Mouse (Mus musculus) ovary, adult 18-20 months (tissue): ENCODE measurements around the gene Usp9x.

ENCODE experiments used
- DNase-seq: peaks from one replicate; pipeline ENCODE4 v3.0.0; 2022; ENCODE audit warnings: low spot score, mixed read lengths

Gene Usp9x

GRCm38 (mm10) chrX:13071241-13071775 is at the start of gene Usp9x:
Gene Usp9x, plus strand, starts transcription at chrX:13071498.
- DNase-seq, result peak; percentile 84

GRCm38 (mm10) chrX:13022547-13023310 is 48.6 kb upstream of the Usp9x start:
- DNase-seq, result no peak

DNA sequence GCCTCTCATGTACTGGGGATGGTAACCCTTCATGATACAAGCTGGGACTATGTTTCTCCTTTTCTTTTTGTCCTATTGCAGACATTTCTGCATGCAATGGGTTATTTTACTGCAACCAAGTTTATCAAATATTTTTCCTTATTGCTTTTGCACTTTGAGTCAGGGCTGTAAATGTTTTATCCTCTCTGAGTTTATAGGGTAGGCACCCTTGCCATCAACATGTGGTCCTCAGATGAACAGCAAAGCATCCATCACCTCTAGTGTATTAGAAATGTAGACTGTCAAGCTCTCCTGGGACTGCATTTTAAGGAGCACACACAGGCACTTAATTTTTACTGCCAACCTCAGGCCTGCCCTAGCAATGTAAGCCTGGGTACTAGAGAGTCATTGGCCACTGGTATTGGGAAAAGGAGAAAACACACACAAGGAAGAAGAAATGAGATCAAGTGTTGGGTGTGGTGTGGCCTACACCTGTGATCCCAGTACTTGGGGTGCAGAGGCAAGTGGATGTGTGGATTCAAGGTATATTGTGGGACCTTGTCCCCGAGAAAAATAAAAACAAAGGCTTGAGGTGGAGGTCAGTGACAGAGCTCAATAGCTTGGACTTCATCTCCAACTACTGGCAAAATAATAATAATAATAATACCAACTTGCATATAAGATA is 46.6 kb upstream of the Usp9x start:
- no peak for DNase-seq

DNA sequence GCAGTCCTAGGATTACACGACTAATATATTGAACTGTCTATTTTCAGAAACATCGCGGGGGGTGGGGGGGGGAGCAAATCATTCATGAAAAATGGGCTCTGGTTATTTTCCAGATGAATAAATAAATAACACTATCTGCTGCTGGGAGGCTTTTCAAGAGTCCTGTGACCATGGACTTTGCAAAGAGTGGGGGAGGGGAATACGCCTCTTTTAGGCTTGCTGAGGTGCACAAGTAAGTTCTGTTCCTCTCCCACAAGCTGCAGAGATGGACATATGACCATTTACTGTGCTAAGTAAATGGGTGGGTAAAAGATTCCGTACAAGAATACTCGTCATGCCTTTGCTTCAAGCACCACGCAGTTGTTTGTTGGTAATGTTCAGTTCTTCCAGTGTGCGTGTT is 46.0 kb upstream of the Usp9x start:
- DNase-seq, result no peak

DNA sequence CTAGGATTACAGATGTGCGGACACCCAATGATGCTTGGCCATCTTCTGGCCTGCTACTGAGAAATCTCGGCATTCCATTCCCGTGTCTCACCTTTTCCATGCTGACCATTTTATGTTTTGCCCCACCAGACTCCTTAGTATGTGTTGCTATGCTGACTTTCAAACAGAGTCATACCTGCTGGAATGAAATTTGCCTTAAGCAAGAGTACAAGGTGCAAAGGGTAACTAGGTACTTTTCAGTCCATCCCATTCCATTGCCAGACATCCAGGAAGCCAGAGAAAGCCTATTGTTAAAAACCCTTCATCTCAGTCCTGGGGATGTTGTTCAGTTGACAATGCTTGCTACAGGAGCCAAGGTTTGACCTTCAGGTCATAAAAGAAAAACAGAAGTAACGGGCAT is 43.1 kb upstream of the Usp9x start:
- DNase-seq, result no peak

- DNase-seq, result no peak
Observed at GRCm38 (mm10) chrX:13029996-13030395, 41.3 kb upstream of the Usp9x start.

GRCm38 (mm10) chrX:13037085-13037484 is 34.2 kb upstream of the Usp9x start:
- no peak for DNase-seq

GRCm38 (mm10) chrX:13039211-13039610 is 32.1 kb upstream of the Usp9x start:
- DNase-seq, result no peak

- no peak for DNase-seq
Observed at GRCm38 (mm10) chrX:13040391-13040790, 30.9 kb upstream of the Usp9x start.

DNA sequence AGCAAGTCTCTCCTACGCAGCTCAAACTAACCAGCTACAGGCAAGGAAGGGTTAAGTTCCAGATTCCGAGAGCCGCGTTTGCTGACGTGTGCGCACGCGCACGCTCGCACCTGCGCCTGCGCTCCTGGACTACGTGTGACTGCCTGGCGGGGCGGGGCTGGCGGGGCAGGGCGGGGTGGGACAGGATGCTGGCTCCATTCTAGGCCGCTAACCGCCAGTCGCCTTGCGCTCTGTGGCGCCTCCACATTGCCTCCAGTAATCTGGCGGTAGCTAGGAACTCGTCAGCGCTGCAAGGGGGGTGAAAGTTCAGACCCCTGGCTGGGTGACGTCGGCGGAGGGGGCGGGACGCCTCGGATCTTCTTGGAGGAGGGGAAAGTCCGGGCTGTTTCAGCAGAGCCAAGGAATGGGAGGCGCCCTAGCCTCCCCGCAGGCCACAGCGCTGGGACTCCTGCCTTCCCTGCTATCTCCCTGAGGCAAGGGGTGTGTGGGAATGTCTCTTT is 29.6 kb upstream of the Usp9x start:
- peak; percentile 95 for DNase-seq

DNA sequence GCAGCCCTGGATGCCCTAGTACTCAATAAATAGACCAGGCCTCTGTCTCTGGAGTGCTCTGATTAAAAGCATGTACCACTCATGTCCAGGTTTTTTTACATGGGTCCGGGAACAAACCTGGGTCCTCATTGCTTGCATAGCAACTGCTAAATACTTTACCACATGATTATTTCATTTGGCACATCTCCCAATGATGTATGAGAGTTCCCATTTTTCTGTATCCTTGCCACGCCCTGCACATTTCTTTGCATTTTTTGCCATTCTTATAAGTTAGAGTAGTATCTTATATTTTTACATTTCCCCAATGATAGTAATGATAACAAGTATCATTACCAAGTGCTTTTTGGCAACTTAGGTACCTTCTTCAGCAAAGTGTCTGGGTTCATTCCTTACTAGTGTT is 27.5 kb upstream of the Usp9x start:
- no peak for DNase-seq

DNA sequence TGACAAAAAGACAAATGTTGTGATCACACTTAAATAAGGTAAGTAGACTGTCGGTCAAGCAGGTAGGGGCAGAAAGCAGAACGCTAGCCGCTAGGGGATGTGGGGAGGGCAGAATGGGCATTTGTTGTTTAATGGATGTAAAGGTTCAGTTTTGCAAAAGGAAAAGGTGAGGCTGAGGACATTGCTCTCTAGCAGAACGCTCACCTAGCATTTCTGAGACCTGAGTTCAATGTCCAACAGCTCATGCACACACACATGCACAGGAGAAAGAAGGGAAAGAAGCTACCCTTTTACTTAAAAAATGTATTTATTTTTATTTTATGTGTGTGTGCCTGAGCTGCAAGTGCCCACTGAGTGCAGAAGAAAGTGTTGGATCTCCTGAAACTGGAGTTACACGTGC is 26.6 kb upstream of the Usp9x start:
- no peak for DNase-seq

GRCm38 (mm10) chrX:13046893-13047435 is 24.3 kb upstream of the Usp9x start:
- DNase-seq, result no peak

GRCm38 (mm10) chrX:13047631-13048345 is 23.5 kb upstream of the Usp9x start:
- DNase-seq, result no peak

- DNase-seq, result peak; percentile 70
Observed at GRCm38 (mm10) chrX:13054612-13055011, 16.7 kb upstream of the Usp9x start.

DNA sequence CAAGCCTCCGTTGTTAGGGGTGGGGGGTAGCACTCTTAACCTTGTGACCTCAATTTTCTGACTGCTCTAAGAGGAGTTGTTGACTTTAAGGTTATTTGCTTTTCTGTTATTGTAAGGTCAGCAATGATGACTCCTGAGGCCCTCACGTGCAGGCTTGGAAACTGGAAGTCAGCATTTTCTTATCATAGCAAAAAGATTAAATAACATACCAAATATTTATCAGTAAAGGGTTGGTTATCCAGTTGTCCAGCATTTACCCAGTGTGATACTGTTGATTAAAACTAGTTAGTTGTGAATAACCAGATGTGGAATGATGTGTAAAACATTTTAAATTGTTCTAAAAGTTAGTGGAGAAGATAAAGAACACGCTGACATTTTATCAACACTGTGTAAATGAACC is 9.3 kb upstream of the Usp9x start:
- DNase-seq, result no peak

- no peak for DNase-seq
Observed at GRCm38 (mm10) chrX:13064273-13064925, 6.9 kb upstream of the Usp9x start.

GRCm38 (mm10) chrX:13070206-13070572 is 1.1 kb upstream of the Usp9x start:
- DNase-seq, result no peak

DNA sequence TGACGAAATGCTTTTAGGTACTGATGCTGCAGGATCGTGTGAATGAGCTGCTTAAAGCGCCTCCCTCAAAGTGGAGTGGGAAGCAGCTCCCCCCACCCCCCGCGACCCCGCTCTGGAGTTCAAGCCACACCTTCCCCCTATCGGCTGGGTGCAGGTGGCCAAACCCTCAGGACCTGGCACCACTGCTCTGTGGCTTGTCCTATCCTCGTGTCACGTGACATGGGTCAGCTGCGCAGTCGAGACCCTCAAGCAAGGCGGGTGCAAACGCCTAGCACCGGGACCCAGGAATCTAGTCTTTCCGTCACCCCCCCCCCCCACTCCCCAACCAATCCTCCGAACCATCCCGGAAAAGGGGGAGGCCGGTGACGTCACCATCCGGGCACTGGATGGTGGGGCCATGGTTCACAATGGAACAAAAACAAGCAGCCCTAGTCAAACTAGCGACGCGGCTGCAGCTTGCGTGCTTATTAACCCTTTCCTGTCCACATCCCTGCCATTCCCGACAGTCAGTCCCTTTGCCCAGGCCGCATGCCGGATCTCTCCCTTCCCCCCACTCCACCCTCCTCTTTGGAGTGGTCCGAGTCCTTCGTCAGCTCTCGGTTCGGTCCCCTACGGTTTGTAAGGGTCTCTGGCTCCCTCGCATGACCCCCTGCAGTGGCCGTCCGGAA is 591 bp upstream of the Usp9x start:
- peak; percentile 87 for DNase-seq

- peak; percentile 59 for DNase-seq
Observed at GRCm38 (mm10) chrX:13071776-13072460, 620 bp downstream of the Usp9x start.
